In genomic region chr11:50501352-50501751, GRCm38 (mm10) we compare ENCODE assay signal across 17 mouse cellular contexts.
DNase-seq lines count a peak whose midpoint lies in the region; ATAC-seq and TF ChIP-seq lines count a peak whose summit lies in the region.
"Had no signal": no experiment of that assay in that cellular context is flagged by ENCODE, and none has a peak within 500 bp of the region (broad histone marks: within the 10 kb centered on the region; RNA-seq: fewer than 3 reads in every experiment).

No protein-coding gene starts in this region.

- peak overlapping the region; percentile 2; the same call in 1 of the 2 replicates for H3K27ac ChIP-seq in hindbrain, embryonic 10.5 days
- H3K27ac ChIP-seq in hindbrain, embryonic 16.5 days (ENCODE audit: low read depth, low read length): no peak overlapping the region
- H3K27ac ChIP-seq in lung, embryonic 14.5 days (ENCODE audit: low read depth): no peak overlapping the region
- H3K27ac ChIP-seq: limb, embryonic 15.5 days; macrophage; neural tube, embryonic 15.5 days had no signal

- no peak for TF ChIP-seq POLR2A in lung, adult 2 months (IDR thresholded peaks at IDR 0.05; ENCODE audit: borderline replicate concordance, extremely low read depth, low read depth, low read length)

- H3K4me1 ChIP-seq in hindbrain, embryonic 10.5 days (replicated peaks): peaks cover 11% of the 10 kb centered on the region
- H3K4me1 ChIP-seq in hindbrain, embryonic 16.5 days (ENCODE audit: control insufficient read depth, insufficient read depth, low read depth, low read length): no peaks in the 10 kb centered on the region
- no peaks in the 10 kb centered on the region for H3K4me1 ChIP-seq in lung, embryonic 14.5 days (ENCODE audit: insufficient read depth)
- H3K4me1 ChIP-seq in lung, adult 2 months (ENCODE audit: control insufficient read depth, insufficient read depth, low read length): no peaks in the 10 kb centered on the region
- H3K4me1 ChIP-seq: heart, embryonic 12.5 days; limb, embryonic 15.5 days; neural tube, embryonic 15.5 days had no signal

- H3K9me3 ChIP-seq in hindbrain, embryonic 10.5 days: no peaks in the 10 kb centered on the region
- no peaks in the 10 kb centered on the region for H3K9me3 ChIP-seq in hindbrain, embryonic 16.5 days (ENCODE audit: control insufficient read depth, low read length)
- H3K9me3 ChIP-seq in lung, embryonic 14.5 days (ENCODE audit: low read depth, low read length): no peaks in the 10 kb centered on the region
- H3K9me3 ChIP-seq: heart, embryonic 12.5 days; limb, embryonic 15.5 days; neural tube, embryonic 15.5 days had no signal

- no peak for ATAC-seq in hindbrain, embryonic 16.5 days
- peak; percentile 31; the same call in 1 of the 2 replicates for ATAC-seq in lung, embryonic 14.5 days (ENCODE audit: insufficient read depth)

- no peak overlapping the region for H3K4me2 ChIP-seq in hindbrain, embryonic 16.5 days (ENCODE audit: low read length)
- 0 out of 2 replicates have a peak overlapping the region, but pooled peaks have one; percentile 14 for H3K4me2 ChIP-seq in lung, embryonic 14.5 days
- H3K4me2 ChIP-seq: heart, embryonic 12.5 days; limb, embryonic 15.5 days; neural tube, embryonic 15.5 days had no signal

- DNase-seq in hindbrain, embryonic 10.5 days (ENCODE audit: low spot score): no peak
- DNase-seq in lung, embryonic 14.5 days: peak; percentile 68
- no peak for DNase-seq in lung, adult 2 months
- DNase-seq in layer of hippocampus, adult 9-11 months: peak; percentile 44
- peak; percentile 24 to 55 for DNase-seq in lung, postnatal 4 days
- no peak for DNase-seq in gastrocnemius, postnatal 10 days
- DNase-seq in cerebellum, adult 11-12 months: no peak
- DNase-seq: cerebellum, postnatal 36 days; heart, postnatal 4 days; kidney, adult 2 months; kidney, postnatal 25 days; thymus, adult 18-20 months had no signal

- H3K9ac ChIP-seq in hindbrain, embryonic 16.5 days (ENCODE audit: low read depth, low read length): no peak overlapping the region
- H3K9ac ChIP-seq in lung, embryonic 14.5 days: no peak overlapping the region
- H3K9ac ChIP-seq: heart, embryonic 12.5 days; limb, embryonic 15.5 days; neural tube, embryonic 15.5 days had no signal

- TF ChIP-seq CTCF in lung, embryonic 14.5 days (IDR thresholded peaks at IDR 0.05; ENCODE audit: low read depth): peak; percentile 13; the same call in 1 of the 2 replicates
- TF ChIP-seq CTCF in lung, adult 2 months (IDR thresholded peaks at IDR 0.05; ENCODE audit: insufficient read depth, low read length): no peak

- no peak overlapping the region for H3K4me3 ChIP-seq in hindbrain, embryonic 10.5 days
- no peak overlapping the region for H3K4me3 ChIP-seq in hindbrain, embryonic 16.5 days (ENCODE audit: low read length)
- no peak overlapping the region for H3K4me3 ChIP-seq in lung, embryonic 14.5 days (ENCODE audit: low read depth, low read length)
- H3K4me3 ChIP-seq in lung, adult 2 months (replicated peaks; ENCODE audit: extremely low read depth, low read depth, low read length): no peak overlapping the region
- H3K4me3 ChIP-seq: heart, embryonic 12.5 days; limb, embryonic 15.5 days; neural tube, embryonic 15.5 days had no signal

- 67% methylated on average over 12 of the region's 12 CpGs for WGBS in hindbrain, embryonic 10.5 days
- WGBS in hindbrain, embryonic 16.5 days: 61% methylated on average over 12 of the region's 12 CpGs
- 30% methylated on average over 12 of the region's 12 CpGs for WGBS in lung, embryonic 14.5 days
- 44% methylated on average over 12 of the region's 12 CpGs for WGBS in lung, adult 2 months

- no peaks in the 10 kb centered on the region for H3K36me3 ChIP-seq in hindbrain, embryonic 10.5 days
- no peaks in the 10 kb centered on the region for H3K36me3 ChIP-seq in hindbrain, embryonic 16.5 days (ENCODE audit: control insufficient read depth, insufficient read depth, low read length)
- no peaks in the 10 kb centered on the region for H3K36me3 ChIP-seq in lung, embryonic 14.5 days (ENCODE audit: insufficient read depth)
- H3K36me3 ChIP-seq: heart, embryonic 12.5 days; limb, embryonic 15.5 days; neural tube, embryonic 15.5 days had no signal

- no peaks in the 10 kb centered on the region for H3K27me3 ChIP-seq in hindbrain, embryonic 10.5 days (ENCODE audit: insufficient read depth, poor library complexity, severe bottlenecking)
- no peaks in the 10 kb centered on the region for H3K27me3 ChIP-seq in hindbrain, embryonic 16.5 days (replicated peaks; ENCODE audit: control insufficient read depth, insufficient read depth, low read length)
- H3K27me3 ChIP-seq in lung, embryonic 14.5 days (ENCODE audit: insufficient read depth, low read length): no peaks in the 10 kb centered on the region
- H3K27me3 ChIP-seq: heart, embryonic 12.5 days; limb, embryonic 15.5 days; neural tube, embryonic 15.5 days had no signal

Comparison
In these comparisons a context has a peak if more than half of its experiments do, and no peak if none do; other contexts are left out.
1. DNase-seq: peak in lung, embryonic 14.5 days (single experiment), layer of hippocampus, adult 9-11 months (single experiment) and lung, postnatal 4 days (2 of 2); none in hindbrain, embryonic 10.5 days (single experiment), lung, adult 2 months (single experiment), gastrocnemius, postnatal 10 days (single experiment) and cerebellum, adult 11-12 months (single experiment).